23 mouse cellular contexts compared by ENCODE assay signal in the genomic region with DNA sequence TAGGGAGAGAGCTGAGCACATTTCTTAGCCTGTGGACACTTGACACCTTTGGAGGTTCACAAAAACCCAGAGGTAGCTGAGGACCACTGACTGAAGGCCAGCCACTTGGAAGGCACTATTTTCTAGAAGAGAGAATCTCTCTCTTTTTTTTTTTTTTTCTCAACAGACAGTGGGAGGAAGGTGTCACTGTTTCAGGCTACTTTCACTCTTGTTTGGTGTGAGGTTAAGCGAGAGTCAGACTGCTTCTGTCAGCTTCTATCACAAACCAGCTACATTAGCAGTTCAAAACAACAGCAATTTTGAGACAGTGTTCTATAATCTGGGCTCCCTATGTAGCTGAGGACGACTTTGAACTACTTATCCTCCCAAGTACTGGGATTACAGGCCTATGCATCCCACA. TPM values are rescaled to one million over a fixed set of nuclear protein-coding genes. Genes with fewer than 3 reads are reported as not detected.
DNase-seq lines count a peak whose midpoint lies in the region; ATAC-seq and TF ChIP-seq lines count a peak whose summit lies in the region.
"Had no signal": no experiment of that assay in that cellular context is flagged by ENCODE, and none has a peak within 500 bp of the region (broad histone marks: within the 10 kb centered on the region; RNA-seq: fewer than 3 reads in every experiment).

No protein-coding gene starts in this region.

- H3K36me3 ChIP-seq in liver, adult 2 months (ENCODE audit: control insufficient read depth, insufficient read depth, low read length) = no peaks in the 10 kb centered on the region
- H3K36me3 ChIP-seq in liver, embryonic 12.5 days = no peaks in the 10 kb centered on the region
- peaks cover 0 to 19% of the 10 kb centered on the region in 2 experiments; a peak in 2 of 4 replicates for H3K36me3 ChIP-seq in MEL (ENCODE audit: control insufficient read depth in 1 of 2, insufficient read depth in 2 of 2, low read length in 2 of 2)
- H3K36me3 ChIP-seq: embryonic facial prominence, embryonic 13.5 days; forebrain, embryonic 12.5 days; heart, embryonic 15.5 days; hindbrain, embryonic 13.5 days had no signal

- WGBS in liver, adult 2 months = 74% methylated on average over 2 of the region's 2 CpGs
- WGBS in liver, embryonic 12.5 days (ENCODE audit: insufficient replicate concordance) = 35% methylated on average over 2 of the region's 2 CpGs

- peak overlapping the region; percentile 65 for H3K27ac ChIP-seq in liver, adult 2 months (replicated peaks; ENCODE audit: insufficient read depth, low read depth, low read length)
- no peak overlapping the region for H3K27ac ChIP-seq in liver, embryonic 12.5 days
- no peak overlapping the region for H3K27ac ChIP-seq in MEL (ENCODE audit: control insufficient read depth, low read depth, low read length)
- H3K27ac ChIP-seq: embryonic facial prominence, embryonic 13.5 days; forebrain, embryonic 12.5 days; heart, embryonic 15.5 days; hindbrain, embryonic 13.5 days; layer of hippocampus, adult 2 months had no signal

- ATAC-seq in liver, embryonic 12.5 days = no peak
- ATAC-seq: inflammation-experienced regulatory T-cells, adult 6 months; lung, postnatal 0 days had no signal

- no peak overlapping the region for H3K4me2 ChIP-seq in liver, embryonic 12.5 days
- H3K4me2 ChIP-seq: embryonic facial prominence, embryonic 13.5 days; forebrain, embryonic 12.5 days; heart, embryonic 15.5 days; hindbrain, embryonic 13.5 days; midbrain, embryonic 11.5 days had no signal

- no peaks in the 10 kb centered on the region for H3K79me2 ChIP-seq in liver, adult 2 months (ENCODE audit: control insufficient read depth, insufficient read depth, low read length)
- H3K79me2 ChIP-seq in MEL (ENCODE audit: control insufficient read depth, insufficient read depth, low read length, poor library complexity) = no peaks in the 10 kb centered on the region

- no peak for TF ChIP-seq RAD21 in MEL (IDR thresholded peaks at IDR 0.05; ENCODE audit: low read depth, low read length)

- no peak for TF ChIP-seq POLR2A in liver, adult 2 months (IDR thresholded peaks at IDR 0.05; ENCODE audit: extremely low read depth, insufficient read depth, low read length)
- no peak for TF ChIP-seq POLR2A in MEL (IDR thresholded peaks at IDR 0.05; ENCODE audit: control insufficient read depth in 1 of 2, insufficient read depth in 1 of 2, low read depth in 1 of 2, low read length in 2 of 2, poor library complexity in 1 of 2)

- no peak for TF ChIP-seq CTCF in liver, adult 2 months (IDR thresholded peaks at IDR 0.05; ENCODE audit: low read depth, low read length)
- no peak for TF ChIP-seq CTCF in MEL (IDR thresholded peaks at IDR 0.05 in 2 of 3, conservative IDR thresholded peaks at IDR 0.05 in 1 of 3; ENCODE audit: control insufficient read depth in 1 of 3, insufficient read depth in 1 of 3, low read depth in 2 of 3, low read length in 3 of 3, poor library complexity in 1 of 3, severe bottlenecking in 1 of 3)

- no peaks in the 10 kb centered on the region; the same call in 1 of the 2 replicates for H3K4me1 ChIP-seq in liver, adult 2 months (ENCODE audit: control insufficient read depth, insufficient read depth, low read length)
- no peaks in the 10 kb centered on the region for H3K4me1 ChIP-seq in liver, embryonic 12.5 days
- peaks cover 3 to 22% of the 10 kb centered on the region in 2 experiments for H3K4me1 ChIP-seq in MEL (ENCODE audit: control insufficient read depth in 1 of 2, insufficient read depth in 2 of 2, low read length in 2 of 2)
- H3K4me1 ChIP-seq: embryonic facial prominence, embryonic 13.5 days; forebrain, embryonic 12.5 days; heart, embryonic 15.5 days; hindbrain, embryonic 13.5 days had no signal

- no peak for DNase-seq in liver, adult 2 months (ENCODE audit: extremely low read depth, low read depth, low spot score)
- DNase-seq in CD4-positive helper T cell, adult 2 months (ENCODE audit: low read depth, low spot score) = peak; percentile 68
- no peak for DNase-seq in MEL (ENCODE audit: low read depth, low spot score)
- peak; percentile 61 for DNase-seq in naive thymus-derived CD4-positive, alpha-beta T cell, adult 2 months (ENCODE audit: low read depth)
- DNase-seq in layer of hippocampus, postnatal 14 days (ENCODE audit: low spot score in 2 of 2) = no peak
- DNase-seq in adrenal gland, postnatal 4 days (ENCODE audit: low spot score in 2 of 2) = no peak
- DNase-seq: cerebellum, adult 18-20 months; cerebellum, postnatal 25 days; heart, postnatal 36 days; kidney, adult 18-20 months; kidney, postnatal 10 days had no signal

- no peak overlapping the region for H3K4me3 ChIP-seq in liver, adult 2 months (ENCODE audit: insufficient read depth, low read depth, low read length)
- H3K4me3 ChIP-seq in liver, embryonic 12.5 days = no peak overlapping the region
- H3K4me3 ChIP-seq in MEL (ENCODE audit: control insufficient read depth in 1 of 2, insufficient read depth in 1 of 2, low read depth in 2 of 2, low read length in 2 of 2) = no peak overlapping the region
- H3K4me3 ChIP-seq: embryonic facial prominence, embryonic 13.5 days; erythroblast, embryonic 14.5 days; forebrain, embryonic 12.5 days; heart, embryonic 15.5 days; hindbrain, embryonic 13.5 days; layer of hippocampus, adult 2 months had no signal

- no peaks in the 10 kb centered on the region for H3K9me3 ChIP-seq in liver, embryonic 12.5 days (replicated peaks)
- H3K9me3 ChIP-seq in MEL (replicated peaks; ENCODE audit: insufficient read depth, low read length) = no peaks in the 10 kb centered on the region
- H3K9me3 ChIP-seq: embryonic facial prominence, embryonic 13.5 days; forebrain, embryonic 12.5 days; heart, embryonic 15.5 days; hindbrain, embryonic 13.5 days had no signal

- no peak overlapping the region; the same call in 1 of the 2 replicates for H3K9ac ChIP-seq in liver, adult 2 months (ENCODE audit: low read depth, low read length)
- H3K9ac ChIP-seq in liver, embryonic 12.5 days = no peak overlapping the region
- H3K9ac ChIP-seq in MEL (ENCODE audit: control insufficient read depth, low read depth, low read length, poor library complexity, severe bottlenecking) = no peak overlapping the region
- H3K9ac ChIP-seq: embryonic facial prominence, embryonic 13.5 days; forebrain, embryonic 12.5 days; heart, embryonic 15.5 days; hindbrain, embryonic 13.5 days had no signal

- TF ChIP-seq EP300 in MEL (IDR thresholded peaks at IDR 0.05; ENCODE audit: low read depth in 1 of 2, low read length in 2 of 2) = no peak

- H3K27me3 ChIP-seq in liver, adult 2 months (ENCODE audit: control insufficient read depth, insufficient read depth, low read length) = no peaks in the 10 kb centered on the region
- peaks cover 2% of the 10 kb centered on the region; the same call in 1 of the 2 replicates for H3K27me3 ChIP-seq in liver, embryonic 12.5 days (replicated peaks)
- no peaks in the 10 kb centered on the region for H3K27me3 ChIP-seq in MEL (ENCODE audit: control insufficient read depth in 1 of 2, insufficient read depth in 2 of 2, low read length in 2 of 2)
- H3K27me3 ChIP-seq: embryonic facial prominence, embryonic 13.5 days; forebrain, embryonic 12.5 days; hindbrain, embryonic 13.5 days had no signal

TF ChIP-seq in MEL, 35 proteins besides CTCF, POLR2A, EP300 and RAD21:
- TF ChIP-seq UBTF (IDR thresholded peaks at IDR 0.05; ENCODE audit: borderline replicate concordance, insufficient read depth, low read depth, low read length) (no peak), ZNF384 (IDR thresholded peaks at IDR 0.05; ENCODE audit: low read depth, low read length) (0 out of 2 replicates have a peak, but pooled peaks have one; percentile 9)

RNA-seq across cellular contexts. Expression of a gene that starts 2.3 kb away (rescaled TPM):
- 0.37 and 0.87 TPM in 2 replicates for total RNA-seq in liver, adult 2 months (2014; rRNA removed)
- polyA plus RNA-seq in liver, adult 2 months (2012; rRNA removed) = 0.12 and 0.26 TPM in 2 replicates
- polyA plus RNA-seq in liver, embryonic 12.5 days (2016; fragmentation: Nextera tagmentation; extraction: Ambion mirVana) = 0.58 and 0.61 TPM in 2 replicates
- 0.42 and 0.52 TPM in 2 replicates for total RNA-seq in MEL (2012; rRNA removed)
- polyA plus RNA-seq in MEL (2012; ENCODE audit: insufficient read depth in 1 of 2, insufficient read length in 2 of 2, low read depth in 1 of 2, low replicate concordance in 2 of 2, missing spikeins in 1 of 2) = under 1 TPM in 1 of 2 experiments, not detected in 1; 0.50 TPM
- total RNA-seq in layer of hippocampus, postnatal 14 days (2021) = under 1 TPM; 0.12 to 0.23 TPM
- total RNA-seq in adrenal gland, postnatal 4 days (2021) = 1 to 10 TPM; 1.3 to 1.6 TPM
- total RNA-seq: layer of hippocampus, adult 2 months; left cerebral cortex, adult 18-20 months; left cerebral cortex, postnatal 25 days had no signal
- polyA plus RNA-seq: erythroblast, embryonic 14.5 days had no signal

RNA-seq across cellular contexts. Expression of a gene that starts 23.3 kb away (rescaled TPM):
- 0.37 and 0.40 TPM in 2 replicates for total RNA-seq in liver, adult 2 months (2014; rRNA removed)
- polyA plus RNA-seq in liver, adult 2 months (2012; rRNA removed) = 0.68 and 0.93 TPM in 2 replicates
- polyA plus RNA-seq in liver, embryonic 12.5 days (2016; fragmentation: Nextera tagmentation; extraction: Ambion mirVana) = 1.3 and 1.5 TPM in 2 replicates
- total RNA-seq in MEL (2012; rRNA removed) = 0.10 and 0.23 TPM in 2 replicates
- 1 to 10 TPM in 1 of 2 experiments, not detected in 1; 1.1 TPM for polyA plus RNA-seq in MEL (2012; ENCODE audit: insufficient read depth in 1 of 2, insufficient read length in 2 of 2, low read depth in 1 of 2, low replicate concordance in 2 of 2, missing spikeins in 1 of 2)
- total RNA-seq in layer of hippocampus, postnatal 14 days (2021) = 1 to 10 TPM; 2.1 to 2.9 TPM
- total RNA-seq in adrenal gland, postnatal 4 days (2021) = 1 to 10 TPM; 8.3 to 9.5 TPM
- polyA plus RNA-seq: erythroblast, embryonic 14.5 days had no signal

RNA-seq across cellular contexts. Expression of a gene that starts 26.3 kb away (rescaled TPM):
- total RNA-seq in liver, adult 2 months (2014; rRNA removed) = 13.6 and 17.9 TPM in 2 replicates
- 15.2 and 20.0 TPM in 2 replicates for polyA plus RNA-seq in liver, adult 2 months (2012; rRNA removed)
- polyA plus RNA-seq in liver, embryonic 12.5 days (2016; fragmentation: Nextera tagmentation; extraction: Ambion mirVana) = 79.5 and 83.4 TPM in 2 replicates
- 40.8 and 62.2 TPM in 2 replicates for total RNA-seq in MEL (2012; rRNA removed)
- polyA plus RNA-seq in MEL (2012; ENCODE audit: insufficient read depth in 1 of 2, insufficient read length in 2 of 2, low read depth in 1 of 2, low replicate concordance in 2 of 2, missing spikeins in 1 of 2) = 10 to 100 TPM in 1 of 2 experiments, not detected in 1; 73.5 TPM
- 10 to 100 TPM; 53.8 to 62.8 TPM for total RNA-seq in layer of hippocampus, postnatal 14 days (2021)
- total RNA-seq in adrenal gland, postnatal 4 days (2021) = 10 to 100 TPM; 44.1 to 45.0 TPM

RNA-seq across cellular contexts. Expression of a gene that starts 59.5 kb away (rescaled TPM):
- total RNA-seq in liver, adult 2 months (2014; rRNA removed) = 0.34 TPM in 1 of 2 replicates, not detected in the other
- 0.49 and 0.54 TPM in 2 replicates for polyA plus RNA-seq in liver, adult 2 months (2012; rRNA removed)
- polyA plus RNA-seq in liver, embryonic 12.5 days (2016; fragmentation: Nextera tagmentation; extraction: Ambion mirVana) = 0.14 and 0.16 TPM in 2 replicates
- not detected in 2 replicates for total RNA-seq in MEL (2012; rRNA removed)
- polyA plus RNA-seq in MEL (2012; ENCODE audit: insufficient read depth in 1 of 2, insufficient read length in 2 of 2, low read depth in 1 of 2, low replicate concordance in 2 of 2, missing spikeins in 1 of 2) = not detected
- total RNA-seq in layer of hippocampus, postnatal 14 days (2021) = 1 to 10 TPM; 1.3 to 1.6 TPM
- total RNA-seq in adrenal gland, postnatal 4 days (2021) = 1 to 10 TPM; 3.5 to 4.2 TPM

Comparison
In these comparisons a context has a peak if more than half of its experiments do, and no peak if none do; other contexts are left out.
1. DNase-seq: peak in CD4-positive helper T cell, adult 2 months (single experiment) and naive thymus-derived CD4-positive, alpha-beta T cell, adult 2 months (single experiment); none in liver, adult 2 months (single experiment), MEL (single experiment), layer of hippocampus, postnatal 14 days (0 of 2) and adrenal gland, postnatal 4 days (0 of 2).